Mouse (Mus musculus) ovary, postnatal 36 days (tissue): Measurements from ENCODE around the gene Smdt1.
A peak's percentile ranks its signal among the peaks of the same experiment; 100 is the strongest.
"Not testable (repeated sequence)": the region's sequence is repeated elsewhere in the genome, so short reads cannot be mapped to it uniquely, and the experiment has no call there.

Experiments
- DNase-seq: peaks from one replicate; pipeline ENCODE4 v3.0.0; 2022; ENCODE audit warnings: low spot score, mixed read lengths

Smdt1 gene

DNA sequence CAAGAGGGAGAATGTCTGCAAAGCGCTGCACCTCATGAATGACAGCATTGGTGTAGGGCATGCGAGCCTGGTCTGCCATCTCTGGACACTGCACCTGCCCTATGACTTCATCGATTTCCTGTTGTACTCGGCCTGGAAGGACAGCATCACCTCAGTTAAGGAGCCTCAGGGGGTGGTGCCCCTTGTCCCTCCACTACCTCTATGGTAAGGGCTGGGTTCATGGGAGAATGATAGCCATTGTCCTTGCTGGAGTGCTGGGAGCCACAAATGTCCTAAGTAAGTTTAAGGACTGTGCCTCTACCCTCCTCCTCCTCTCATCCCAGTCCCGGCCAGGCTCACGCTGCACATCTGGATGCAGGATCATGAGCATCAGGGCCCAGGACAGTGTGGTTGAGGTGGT is 33.7 kb downstream of the Smdt1 start:
- no peak for DNase-seq

- no peak for DNase-seq
These were observed 34.2 kb downstream of the Smdt1 start for GRCm38 (mm10) chr15:82372991-82373390.

DNA sequence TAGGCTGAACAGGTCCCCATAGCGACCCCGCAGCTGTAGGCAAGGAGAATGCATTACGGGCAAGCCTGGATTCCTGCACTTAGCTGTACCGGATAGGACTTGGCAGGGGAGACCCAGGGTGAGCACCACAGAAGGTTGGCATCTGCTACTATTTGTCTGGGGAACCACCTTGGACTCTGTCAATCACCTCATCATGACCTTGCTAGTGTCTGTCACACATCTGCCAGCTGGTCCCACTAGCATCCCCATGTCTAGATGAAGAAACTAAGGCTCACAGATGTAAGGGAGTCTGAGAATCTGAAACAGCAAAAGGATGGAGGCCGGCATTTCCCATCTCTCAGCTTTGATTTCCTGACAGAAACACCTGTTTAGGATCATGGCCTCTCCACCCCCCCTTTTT is 35.7 kb downstream of the Smdt1 start:
- no peak for DNase-seq

DNA sequence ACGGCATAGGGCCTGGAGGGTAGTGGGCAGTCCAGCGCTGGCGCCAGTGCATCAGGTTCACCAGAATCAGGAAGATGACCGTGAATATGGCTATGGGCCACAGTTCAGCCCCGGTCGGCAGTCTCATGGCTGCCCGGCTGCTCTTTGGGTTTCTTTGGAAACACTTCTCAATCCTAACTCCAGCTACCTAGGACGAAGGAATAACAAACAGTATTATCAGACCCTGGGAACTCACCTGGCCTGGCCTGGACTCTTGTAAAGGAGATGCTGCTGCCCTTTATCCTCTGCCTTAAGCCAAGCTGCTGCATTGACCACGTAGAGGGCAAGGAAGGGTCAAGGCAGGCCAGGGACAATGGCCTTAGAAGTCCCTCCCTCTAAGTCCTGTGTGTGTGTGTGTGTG is 37.1 kb downstream of the Smdt1 start:
- no peak for DNase-seq

DNA sequence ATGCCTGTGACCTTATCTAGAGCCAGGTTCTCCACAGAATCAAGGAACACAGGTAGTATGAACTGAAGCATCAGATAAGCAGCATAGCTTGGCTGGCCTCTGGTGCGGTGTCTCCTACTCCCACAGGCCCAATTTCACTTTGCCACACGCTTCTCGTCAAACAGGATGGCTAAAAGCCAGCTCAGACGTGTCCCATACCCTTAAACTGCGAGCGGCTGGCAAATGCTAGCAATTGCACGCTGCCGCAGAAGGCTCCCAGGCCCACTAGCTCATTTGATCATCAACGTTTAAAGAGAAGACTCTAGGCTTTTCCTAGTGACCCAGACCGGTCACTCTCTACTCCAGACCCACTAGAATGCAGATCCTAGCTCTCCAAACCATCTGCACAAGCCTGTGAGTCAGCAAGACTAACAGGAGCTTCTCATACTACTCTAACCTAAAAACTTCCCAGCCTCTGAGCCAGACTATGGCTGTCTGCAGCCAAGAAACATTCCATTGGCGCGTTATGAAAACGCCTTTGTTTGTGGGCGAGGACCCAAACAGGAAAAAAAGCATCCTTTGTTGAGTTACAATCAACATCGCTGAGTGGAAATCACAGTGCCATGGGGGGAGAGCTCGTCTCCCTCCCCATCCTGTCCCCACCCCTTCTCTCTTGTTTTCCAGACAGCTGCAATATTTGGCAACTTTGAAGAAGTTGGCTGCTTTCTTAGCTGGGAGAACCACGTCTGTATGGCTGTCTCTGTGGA is 37.8 kb downstream of the Smdt1 start:
- no peak for DNase-seq

DNA sequence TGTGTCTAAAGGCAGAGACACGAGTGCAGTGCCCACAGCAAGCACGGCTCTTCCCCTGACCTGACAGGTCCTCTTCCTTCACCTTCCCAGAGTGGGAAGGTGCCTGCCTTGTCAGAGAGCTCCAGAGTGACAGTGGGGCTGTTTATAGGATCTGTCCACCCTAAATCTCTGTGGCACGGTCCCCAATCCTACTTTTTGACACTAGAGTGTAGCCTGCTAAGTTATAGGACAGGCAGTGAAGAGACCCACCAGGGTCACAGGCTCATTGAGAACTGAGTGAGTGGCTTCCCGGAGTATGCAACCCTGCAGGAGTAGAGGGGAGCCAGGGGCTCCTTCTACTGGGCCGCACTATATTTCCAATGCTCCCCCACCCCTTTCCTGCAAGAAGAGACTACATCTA is 38.9 kb downstream of the Smdt1 start:
- no peak for DNase-seq

- no peak for DNase-seq
These were observed 39.8 kb downstream of the Smdt1 start for GRCm38 (mm10) chr15:82378261-82379180.

DNA sequence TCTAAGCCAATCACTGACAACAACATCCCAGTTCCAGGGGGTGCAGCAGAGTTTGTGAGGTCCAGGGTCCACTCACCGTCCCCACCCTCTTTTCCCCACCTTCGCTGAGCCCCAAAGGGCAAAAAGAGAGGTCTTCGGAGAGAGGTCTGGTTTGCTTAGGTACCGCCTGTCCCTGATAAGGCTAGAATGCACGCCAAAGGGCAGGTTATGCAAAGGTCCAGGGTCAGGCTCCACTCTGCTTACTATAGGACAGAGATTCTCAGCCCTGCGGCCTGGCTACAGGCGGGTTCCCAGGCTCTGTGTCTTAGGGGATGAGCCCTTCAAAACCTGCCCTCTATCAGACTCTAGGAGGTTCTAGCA is 40.7 kb downstream of the Smdt1 start:
- no peak for DNase-seq

DNA sequence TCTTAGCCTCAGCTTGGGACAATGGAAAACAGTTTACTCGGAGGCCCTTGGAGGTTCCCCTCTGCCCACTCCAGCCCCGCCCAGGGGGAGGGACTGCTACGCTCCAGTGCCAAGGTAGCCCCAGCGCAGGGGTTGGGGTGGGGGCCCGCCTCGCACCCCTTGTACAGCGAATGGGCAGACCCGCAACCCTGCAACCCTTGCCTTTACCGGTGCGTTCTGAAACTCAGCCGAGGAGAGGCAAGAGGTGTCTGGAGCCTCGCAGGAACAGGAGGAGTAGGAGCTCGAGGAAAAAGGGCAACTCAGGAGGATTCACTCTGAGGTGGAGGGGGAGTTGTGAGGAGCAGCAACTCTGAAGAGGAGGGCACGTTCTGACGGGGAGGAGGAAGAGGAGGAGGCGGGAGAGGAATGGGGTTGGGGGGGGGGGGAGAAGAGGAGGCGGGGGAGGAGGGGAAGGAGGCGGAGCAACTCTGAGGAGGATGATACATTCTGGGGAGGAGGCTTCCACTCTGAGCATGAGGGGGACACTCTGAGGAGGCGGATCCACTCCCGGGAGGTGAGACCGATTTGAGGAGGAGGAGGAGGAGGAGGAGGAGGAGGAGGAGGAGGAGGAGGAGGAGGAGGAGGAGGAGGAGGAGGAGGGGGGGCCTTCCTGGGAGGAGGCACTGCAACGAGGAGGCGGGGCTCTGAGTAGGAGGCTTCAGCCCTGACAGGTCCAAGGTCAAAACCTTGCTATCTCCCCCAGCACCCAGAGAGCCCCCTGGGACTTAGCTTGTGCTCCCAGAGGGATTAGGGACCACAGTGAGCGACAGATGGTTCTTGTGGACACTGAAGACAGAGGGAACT is 41.3 kb downstream of the Smdt1 start, which contains the start of gene Cyp2d22:
Gene Cyp2d22, minus strand, starts transcription at position 390 of the 843 bp plus-strand sequence.
- DNase-seq: peak; percentile 65

GRCm38 (mm10) chr15:82380714-82381062 is 41.9 kb downstream of the Smdt1 start:
- no peak for DNase-seq

DNA sequence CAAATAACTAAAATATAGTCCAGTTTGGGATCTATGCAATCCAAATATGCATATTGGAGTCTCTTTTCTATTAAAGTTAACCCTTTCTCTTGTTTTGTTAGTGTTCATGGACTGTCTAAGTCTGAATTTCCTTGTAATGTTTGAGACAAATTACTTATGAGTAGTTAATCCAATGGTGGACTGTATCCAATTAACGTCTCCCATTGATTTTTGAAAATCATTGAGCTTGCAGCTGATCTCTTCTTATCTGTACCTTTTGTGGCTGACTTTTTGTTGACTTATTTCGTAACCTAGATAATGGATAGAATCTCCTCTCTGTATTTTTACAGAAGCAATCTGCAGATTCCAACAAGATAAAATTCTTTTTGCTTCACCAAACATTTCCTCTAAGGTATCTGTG is 43.7 kb downstream of the Smdt1 start:
- DNase-seq: no peak

DNA sequence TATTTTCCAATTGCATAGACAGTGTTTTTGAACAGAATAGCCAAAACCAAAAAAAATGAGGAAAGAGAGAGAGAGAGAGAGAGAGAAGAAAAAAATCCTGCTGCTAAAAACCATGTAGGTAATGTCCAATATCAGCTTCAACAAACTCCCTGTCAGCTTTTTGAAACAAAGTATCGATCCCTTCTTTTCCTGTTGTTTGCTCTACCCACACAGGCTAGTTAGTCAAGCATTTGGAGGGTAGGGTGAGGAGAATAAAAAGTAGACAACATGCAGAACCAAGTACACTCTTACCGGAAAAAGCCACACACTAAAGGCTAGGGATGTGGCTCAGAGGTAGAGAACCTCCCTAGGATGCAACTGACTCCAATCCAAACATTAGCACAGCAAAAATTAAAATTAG is 47.0 kb downstream of the Smdt1 start:
- no peak for DNase-seq

DNA sequence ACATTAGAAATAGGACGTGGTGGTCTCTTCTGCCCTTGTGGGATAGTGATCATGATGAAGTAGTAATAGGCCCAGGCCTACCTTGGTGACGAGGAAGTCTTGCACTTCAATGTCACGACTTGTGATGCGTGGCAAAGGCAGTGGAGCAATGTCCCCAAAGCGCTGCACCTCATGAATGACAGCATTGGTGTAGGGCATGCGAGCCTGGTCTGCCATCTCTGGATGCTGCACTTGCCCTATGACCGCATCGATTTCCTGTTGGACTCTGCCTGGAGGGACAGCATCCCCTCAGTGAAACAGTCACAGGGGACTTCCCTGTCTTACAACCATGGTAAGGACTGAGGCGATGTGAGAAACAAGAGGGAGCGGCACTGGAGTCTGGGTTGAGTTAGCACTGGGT is 51.2 kb downstream of the Smdt1 start:
- not testable (repeated sequence) for DNase-seq

- not testable (repeated sequence) for DNase-seq
These were observed 55.2 kb downstream of the Smdt1 start, which contains the start of gene Cyp2d11 for GRCm38 (mm10) chr15:82393922-82394321. Gene Cyp2d11, minus strand, starts transcription at chr15:82394022.

GRCm38 (mm10) chr15:82395955-82396354 is 57.2 kb downstream of the Smdt1 start:
- not testable (repeated sequence) for DNase-seq
